Mouse (Mus musculus): ENCODE results near the gene Cat. TPM values are rescaled to one million over a fixed set of nuclear protein-coding genes. Genes with fewer than 3 reads are reported as not detected.

The Cat gene
- polyA plus RNA-seq (2012; rRNA removed) = 47.6 and 49.1 TPM in 2 replicates

- WGBS = under 1% methylated on average over 41 of the region's 41 CpGs
- TF ChIP-seq CTCF (IDR thresholded peaks at IDR 0.05; ENCODE audit: borderline replicate concordance, insufficient read depth, low read depth, low read length) (no peak), POLR2A (IDR thresholded peaks at IDR 0.05; ENCODE audit: borderline replicate concordance, insufficient read depth, low read length) (peak; percentile 92)
- no peaks in the 10 kb centered on the region for H3K27me3 ChIP-seq (ENCODE audit: control insufficient read depth, insufficient read depth, low read length)
- H3K4me3 ChIP-seq (replicated peaks; ENCODE audit: insufficient read depth, low read depth, low read length) = peak within 1 kb of the TSS; percentile 70
- peak; percentile 93 to 94 for DNase-seq
- H3K4me1 ChIP-seq (ENCODE audit: control insufficient read depth, insufficient read depth, low read length) = no peaks in the 10 kb centered on the region
- H3K27ac ChIP-seq (ENCODE audit: insufficient read depth, low read length) = peak within 1 kb of the TSS; percentile 57; the same call in 1 of the 2 replicates
Measured at GRCm38 (mm10) chr2:103484617-103485401, at the start of gene Cat. Cat (minus strand) TSS chr2:103485160.

GRCm38 (mm10) chr2:103525596-103525995 is 40.6 kb upstream of the Cat start:
- no peaks in the 10 kb centered on the region for H3K4me1 ChIP-seq (ENCODE audit: control insufficient read depth, insufficient read depth, low read length)
- DNase-seq = no peak
- 86% methylated on average over 1 of the region's 1 CpGs for WGBS
- TF ChIP-seq POLR2A (IDR thresholded peaks at IDR 0.05; ENCODE audit: borderline replicate concordance, insufficient read depth, low read length) = no peak
- no peak for TF ChIP-seq CTCF (IDR thresholded peaks at IDR 0.05; ENCODE audit: borderline replicate concordance, insufficient read depth, low read depth, low read length)
- H3K4me3 ChIP-seq (replicated peaks; ENCODE audit: insufficient read depth, low read depth, low read length) = no peak overlapping the region
- H3K27ac ChIP-seq (ENCODE audit: insufficient read depth, low read length) = no peak overlapping the region
- H3K27me3 ChIP-seq (ENCODE audit: control insufficient read depth, insufficient read depth, low read length) = no peaks in the 10 kb centered on the region

GRCm38 (mm10) chr2:103516472-103516871 is 31.5 kb upstream of the Cat start:
- 96% methylated on average over 1 of the region's 1 CpGs for WGBS
- Histone ChIP-seq H3K4me3 (replicated peaks; ENCODE audit: insufficient read depth, low read depth, low read length) (no peak overlapping the region), H3K4me1 (ENCODE audit: control insufficient read depth, insufficient read depth, low read length) (peaks cover 3% of the 10 kb centered on the region), H3K27me3 (ENCODE audit: control insufficient read depth, insufficient read depth, low read length) (no peaks in the 10 kb centered on the region; the same call in 1 of the 2 replicates), H3K27ac (ENCODE audit: insufficient read depth, low read length) (no peak overlapping the region)
- DNase-seq = no peak
- TF ChIP-seq CTCF (IDR thresholded peaks at IDR 0.05; ENCODE audit: borderline replicate concordance, insufficient read depth, low read depth, low read length) (no peak), POLR2A (IDR thresholded peaks at IDR 0.05; ENCODE audit: borderline replicate concordance, insufficient read depth, low read length) (no peak)

- Histone ChIP-seq H3K4me3 (replicated peaks; ENCODE audit: insufficient read depth, low read depth, low read length) (no peak overlapping the region), H3K4me1 (ENCODE audit: control insufficient read depth, insufficient read depth, low read length) (peaks cover 3% of the 10 kb centered on the region), H3K27me3 (ENCODE audit: control insufficient read depth, insufficient read depth, low read length) (no peaks in the 10 kb centered on the region; the same call in 1 of the 2 replicates), H3K27ac (ENCODE audit: insufficient read depth, low read length) (no peak overlapping the region)
- peak; percentile 66 to 84 for DNase-seq
- 14% methylated on average over 6 of the region's 6 CpGs for WGBS
- TF ChIP-seq POLR2A (IDR thresholded peaks at IDR 0.05; ENCODE audit: borderline replicate concordance, insufficient read depth, low read length) (no peak), CTCF (IDR thresholded peaks at IDR 0.05; ENCODE audit: borderline replicate concordance, insufficient read depth, low read depth, low read length) (no peak)
Measured at GRCm38 (mm10) chr2:103515513-103516180, 30.7 kb upstream of the Cat start.

- Histone ChIP-seq H3K4me1 (ENCODE audit: control insufficient read depth, insufficient read depth, low read length) (peaks cover 3% of the 10 kb centered on the region), H3K27me3 (ENCODE audit: control insufficient read depth, insufficient read depth, low read length) (no peaks in the 10 kb centered on the region; the same call in 1 of the 2 replicates), H3K4me3 (replicated peaks; ENCODE audit: insufficient read depth, low read depth, low read length) (no peak overlapping the region), H3K27ac (ENCODE audit: insufficient read depth, low read length) (no peak overlapping the region)
- no peak for DNase-seq
- TF ChIP-seq CTCF (IDR thresholded peaks at IDR 0.05; ENCODE audit: borderline replicate concordance, insufficient read depth, low read depth, low read length) = no peak
- TF ChIP-seq POLR2A (IDR thresholded peaks at IDR 0.05; ENCODE audit: borderline replicate concordance, insufficient read depth, low read length) = no peak
- WGBS = 92% methylated on average over 5 of the region's 5 CpGs
Measured at GRCm38 (mm10) chr2:103512066-103512795, 27.3 kb upstream of the Cat start.

- Histone ChIP-seq H3K27ac (ENCODE audit: insufficient read depth, low read length) (no peak overlapping the region), H3K27me3 (ENCODE audit: control insufficient read depth, insufficient read depth, low read length) (no peaks in the 10 kb centered on the region; the same call in 1 of the 2 replicates), H3K4me3 (replicated peaks; ENCODE audit: insufficient read depth, low read depth, low read length) (no peak overlapping the region), H3K4me1 (ENCODE audit: control insufficient read depth, insufficient read depth, low read length) (peaks cover 3% of the 10 kb centered on the region)
- WGBS = 100% methylated on average over 1 of the region's 1 CpGs
- DNase-seq = no peak
- no peak for TF ChIP-seq CTCF (IDR thresholded peaks at IDR 0.05; ENCODE audit: borderline replicate concordance, insufficient read depth, low read depth, low read length)
- no peak for TF ChIP-seq POLR2A (IDR thresholded peaks at IDR 0.05; ENCODE audit: borderline replicate concordance, insufficient read depth, low read length)
Measured at GRCm38 (mm10) chr2:103511631-103512030, 26.7 kb upstream of the Cat start.

GRCm38 (mm10) chr2:103511042-103511441 is 26.1 kb upstream of the Cat start:
- 83% methylated on average over 1 of the region's 1 CpGs for WGBS

More at GRCm38 (mm10) chr2:103511042-103511441, 26.1 kb upstream of the Cat start:
- Histone ChIP-seq H3K27ac (ENCODE audit: insufficient read depth, low read length) (no peak overlapping the region), H3K27me3 (ENCODE audit: control insufficient read depth, insufficient read depth, low read length) (no peaks in the 10 kb centered on the region; the same call in 1 of the 2 replicates), H3K4me3 (replicated peaks; ENCODE audit: insufficient read depth, low read depth, low read length) (no peak overlapping the region), H3K4me1 (ENCODE audit: control insufficient read depth, insufficient read depth, low read length) (peaks cover 3% of the 10 kb centered on the region)
- no peak for DNase-seq
- TF ChIP-seq POLR2A (IDR thresholded peaks at IDR 0.05; ENCODE audit: borderline replicate concordance, insufficient read depth, low read length) (no peak), CTCF (IDR thresholded peaks at IDR 0.05; ENCODE audit: borderline replicate concordance, insufficient read depth, low read depth, low read length) (no peak)

Data from cerebellum, adult 2 months (tissue).